Comparison of ENCODE assay signal across 21 mouse cellular contexts in genomic region chr14:51130315-51130940, GRCm38 (mm10). TPM values are rescaled to one million over a fixed set of nuclear protein-coding genes. Genes with fewer than 3 reads are reported as not detected.
A peak's percentile ranks its signal among the peaks of the same experiment; 100 is the strongest.
DNase-seq lines count a peak whose midpoint lies in the region; ATAC-seq and TF ChIP-seq lines count a peak whose summit lies in the region.
"Had no signal": no experiment of that assay in that cellular context is flagged by ENCODE, and none has a peak within 500 bp of the region (broad histone marks: within the 10 kb centered on the region; RNA-seq: fewer than 3 reads in every experiment).

No protein-coding gene starts in this region.

- no peak for TF ChIP-seq CTCF in lung, embryonic 14.5 days (IDR thresholded peaks at IDR 0.05; ENCODE audit: low read depth)
- TF ChIP-seq CTCF in small intestine, adult 2 months (IDR thresholded peaks at IDR 0.05; ENCODE audit: extremely low read depth, insufficient read length, insufficient replicate concordance, low read depth, low read length): no peak

- H3K4me1 ChIP-seq in lung, embryonic 14.5 days (ENCODE audit: insufficient read depth): no peaks in the 10 kb centered on the region
- H3K4me1 ChIP-seq in liver, embryonic 13.5 days (replicated peaks): peaks cover 77% of the 10 kb centered on the region
- H3K4me1 ChIP-seq in small intestine, adult 2 months (ENCODE audit: control insufficient read depth, insufficient read depth, insufficient read length, low read length): peaks cover 7% of the 10 kb centered on the region; the same call in 1 of the 2 replicates
- no peaks in the 10 kb centered on the region for H3K4me1 ChIP-seq in midbrain, embryonic 10.5 days
- H3K4me1 ChIP-seq: limb, embryonic 10.5 days; neural tube, embryonic 12.5 days had no signal

- no peak for DNase-seq in lung, embryonic 14.5 days
- no peak for DNase-seq in lung, postnatal 25 days (ENCODE audit: low spot score)
- DNase-seq in c-Kit-positive CD71-positive TER-119-positive erythroid progenitor cells, embryonic 14.5 days (ENCODE audit: low spot score): peak; percentile 84
- DNase-seq in liver, embryonic 13.5 days: peak; percentile 70
- no peak for DNase-seq in urinary bladder, adult 2 months (ENCODE audit: low spot score)
- DNase-seq in midbrain, embryonic 10.5 days (ENCODE audit: low spot score): no peak
- DNase-seq: cerebellum, adult 18-20 months; gastrocnemius, postnatal 36 days; heart, postnatal 36 days; kidney, postnatal 25 days; layer of hippocampus, postnatal 36 days; lung, postnatal 10 days; thymus, adult 2 months had no signal

- no peak for TF ChIP-seq POLR2A in small intestine, adult 2 months (IDR thresholded peaks at IDR 0.05; ENCODE audit: low read depth, low read length)

- H3K27ac ChIP-seq in lung, embryonic 14.5 days (ENCODE audit: low read depth): no peak overlapping the region; the same call in 1 of the 2 replicates
- H3K27ac ChIP-seq in liver, embryonic 13.5 days: peak overlapping the region; percentile 99
- H3K27ac ChIP-seq in small intestine, adult 2 months (ENCODE audit: insufficient read depth, low read depth, low read length): no peak overlapping the region
- no peak overlapping the region for H3K27ac ChIP-seq in midbrain, embryonic 10.5 days (replicated peaks)
- H3K27ac ChIP-seq: limb, embryonic 10.5 days; neural tube, embryonic 12.5 days had no signal

- no peak for ATAC-seq in lung, embryonic 14.5 days (ENCODE audit: insufficient read depth)
- ATAC-seq in liver, embryonic 13.5 days (ENCODE audit: low read depth): peak; percentile 83
- ATAC-seq in frontal cortex, adult (ENCODE audit: low TSS enrichment): no peak
- ATAC-seq: activated CD4-positive, CD25-positive, alpha-beta regulatory T cell, adult 4 months had no signal

- H3K4me3 ChIP-seq in lung, embryonic 14.5 days (ENCODE audit: low read depth, low read length): no peak overlapping the region
- peak overlapping the region; percentile 52 for H3K4me3 ChIP-seq in liver, embryonic 13.5 days (replicated peaks)
- H3K4me3 ChIP-seq in small intestine, adult 2 months (ENCODE audit: low read depth, low read length): peak overlapping the region; percentile 17; the same call in 1 of the 2 replicates
- H3K4me3 ChIP-seq in midbrain, embryonic 10.5 days: no peak overlapping the region
- H3K4me3 ChIP-seq: limb, embryonic 10.5 days; neural tube, embryonic 12.5 days had no signal

- 63% methylated on average over 9 of the region's 9 CpGs for WGBS in lung, embryonic 14.5 days
- 21% methylated on average over 9 of the region's 9 CpGs for WGBS in liver, embryonic 13.5 days (ENCODE audit: insufficient replicate concordance)
- 79% methylated on average over 9 of the region's 9 CpGs for WGBS in small intestine, adult 2 months
- 94% methylated on average over 9 of the region's 9 CpGs for WGBS in midbrain, embryonic 10.5 days

- no peaks in the 10 kb centered on the region for H3K9me3 ChIP-seq in lung, embryonic 14.5 days (ENCODE audit: low read depth, low read length)
- no peaks in the 10 kb centered on the region for H3K9me3 ChIP-seq in liver, embryonic 13.5 days (replicated peaks)
- H3K9me3 ChIP-seq in midbrain, embryonic 10.5 days (replicated peaks): no peaks in the 10 kb centered on the region
- H3K9me3 ChIP-seq: limb, embryonic 10.5 days; neural tube, embryonic 12.5 days had no signal

- H3K4me2 ChIP-seq in lung, embryonic 14.5 days: peak overlapping the region; percentile 7; the same call in 1 of the 2 replicates
- H3K4me2 ChIP-seq in liver, embryonic 13.5 days: peak overlapping the region; percentile 80
- H3K4me2 ChIP-seq: neural tube, embryonic 12.5 days had no signal

- no peaks in the 10 kb centered on the region for H3K27me3 ChIP-seq in lung, embryonic 14.5 days (ENCODE audit: insufficient read depth, low read length)
- H3K27me3 ChIP-seq in liver, embryonic 13.5 days: no peaks in the 10 kb centered on the region
- no peaks in the 10 kb centered on the region for H3K27me3 ChIP-seq in small intestine, adult 2 months (ENCODE audit: control insufficient read depth, insufficient read depth, low read length)
- no peaks in the 10 kb centered on the region for H3K27me3 ChIP-seq in midbrain, embryonic 10.5 days (ENCODE audit: low read depth, poor library complexity, severe bottlenecking)
- H3K27me3 ChIP-seq: neural tube, embryonic 12.5 days had no signal

- H3K9ac ChIP-seq in lung, embryonic 14.5 days: no peak overlapping the region
- peak overlapping the region; percentile 73 for H3K9ac ChIP-seq in liver, embryonic 13.5 days
- H3K9ac ChIP-seq: neural tube, embryonic 12.5 days had no signal

- H3K36me3 ChIP-seq in lung, embryonic 14.5 days (ENCODE audit: insufficient read depth): no peaks in the 10 kb centered on the region
- no peaks in the 10 kb centered on the region for H3K36me3 ChIP-seq in liver, embryonic 13.5 days
- H3K36me3 ChIP-seq in small intestine, adult 2 months (ENCODE audit: control insufficient read depth, insufficient read depth, low read length): no peaks in the 10 kb centered on the region
- no peaks in the 10 kb centered on the region for H3K36me3 ChIP-seq in midbrain, embryonic 10.5 days
- H3K36me3 ChIP-seq: limb, embryonic 10.5 days; neural tube, embryonic 12.5 days had no signal

RNA-seq across cellular contexts. Expression of gene Rnase6, which starts 6.7 kb away (rescaled TPM):
- polyA plus RNA-seq in lung, embryonic 14.5 days (2014; fragmentation: Nextera tagmentation; extraction: Ambion mirVana): 1.2 and 1.4 TPM in 2 replicates
- 2.6 and 2.7 TPM in 2 replicates for polyA plus RNA-seq in liver, embryonic 13.5 days (2015; fragmentation: Nextera tagmentation; extraction: Ambion mirVana)
- polyA plus RNA-seq in small intestine, adult 2 months (2012; rRNA removed): 9.7 and 15.0 TPM in 2 replicates
- 7.1 and 8.3 TPM in 2 replicates for polyA plus RNA-seq in urinary bladder, adult 2 months (2012; rRNA removed)
- 0.10 and 0.22 TPM in 2 replicates for polyA plus RNA-seq in midbrain, embryonic 10.5 days (2016; fragmentation: Nextera tagmentation; extraction: Ambion mirVana)
- polyA plus RNA-seq: limb, embryonic 10.5 days had no signal

RNA-seq across cellular contexts. Expression of gene Rnase1, which starts 16.2 kb away (rescaled TPM):
- 0.50 TPM in 1 of 2 replicates, not detected in the other for polyA plus RNA-seq in lung, embryonic 14.5 days (2014; fragmentation: Nextera tagmentation; extraction: Ambion mirVana)
- 0.12 TPM in 1 of 2 replicates, not detected in the other for polyA plus RNA-seq in liver, embryonic 13.5 days (2015; fragmentation: Nextera tagmentation; extraction: Ambion mirVana)
- polyA plus RNA-seq in small intestine, adult 2 months (2012; rRNA removed): 47.1 and 6,983 TPM in 2 replicates
- 0.30 and 0.40 TPM in 2 replicates for polyA plus RNA-seq in urinary bladder, adult 2 months (2012; rRNA removed)
- 0.22 TPM in 1 of 2 replicates, not detected in the other for polyA plus RNA-seq in midbrain, embryonic 10.5 days (2016; fragmentation: Nextera tagmentation; extraction: Ambion mirVana)
- polyA plus RNA-seq: activated CD4-positive, CD25-positive, alpha-beta regulatory T cell, adult 4 months had no signal

RNA-seq across cellular contexts. Expression of gene Eddm3b, which starts 16.2 kb away (rescaled TPM):
- not detected in 2 replicates for polyA plus RNA-seq in lung, embryonic 14.5 days (2014; fragmentation: Nextera tagmentation; extraction: Ambion mirVana)
- not detected in 2 replicates for polyA plus RNA-seq in liver, embryonic 13.5 days (2015; fragmentation: Nextera tagmentation; extraction: Ambion mirVana)
- polyA plus RNA-seq in small intestine, adult 2 months (2012; rRNA removed): not detected in 2 replicates
- 0.04 and 0.06 TPM in 2 replicates for polyA plus RNA-seq in urinary bladder, adult 2 months (2012; rRNA removed)
- 0.16 TPM in 1 of 2 replicates, not detected in the other for polyA plus RNA-seq in midbrain, embryonic 10.5 days (2016; fragmentation: Nextera tagmentation; extraction: Ambion mirVana)
- polyA plus RNA-seq: activated CD4-positive, CD25-positive, alpha-beta regulatory T cell, adult 4 months; frontal cortex, adult 2 months; limb, embryonic 10.5 days; neural tube, embryonic 12.5 days; thymus, adult 2 months had no signal

RNA-seq across cellular contexts. Expression of gene Rnase2b, which starts 31.6 kb away (rescaled TPM):
- polyA plus RNA-seq in lung, embryonic 14.5 days (2014; fragmentation: Nextera tagmentation; extraction: Ambion mirVana): not detected in 2 replicates
- polyA plus RNA-seq in liver, embryonic 13.5 days (2015; fragmentation: Nextera tagmentation; extraction: Ambion mirVana): not detected in 2 replicates
- polyA plus RNA-seq in small intestine, adult 2 months (2012; rRNA removed): not detected in 2 replicates
- polyA plus RNA-seq in urinary bladder, adult 2 months (2012; rRNA removed): not detected in 2 replicates
- polyA plus RNA-seq in midbrain, embryonic 10.5 days (2016; fragmentation: Nextera tagmentation; extraction: Ambion mirVana): not detected in 2 replicates
- polyA plus RNA-seq: activated CD4-positive, CD25-positive, alpha-beta regulatory T cell, adult 4 months; frontal cortex, adult 2 months; intestine, embryonic 14.5 days; limb, embryonic 10.5 days; midbrain, postnatal 0 days; neural tube, embryonic 12.5 days; thymus, adult 2 months had no signal

RNA-seq across cellular contexts. Expression of gene Ang, which starts 39.5 kb away (rescaled TPM):
- polyA plus RNA-seq in lung, embryonic 14.5 days (2014; fragmentation: Nextera tagmentation; extraction: Ambion mirVana): 5.2 and 5.6 TPM in 2 replicates
- polyA plus RNA-seq in liver, embryonic 13.5 days (2015; fragmentation: Nextera tagmentation; extraction: Ambion mirVana): 3.7 and 4.6 TPM in 2 replicates
- 21.1 and 27.1 TPM in 2 replicates for polyA plus RNA-seq in small intestine, adult 2 months (2012; rRNA removed)
- polyA plus RNA-seq in urinary bladder, adult 2 months (2012; rRNA removed): 60.1 and 64.0 TPM in 2 replicates
- 1.7 and 2.2 TPM in 2 replicates for polyA plus RNA-seq in midbrain, embryonic 10.5 days (2016; fragmentation: Nextera tagmentation; extraction: Ambion mirVana)

Comparison
In these comparisons a context has a peak if more than half of its experiments do, and no peak if none do; other contexts are left out.
1. DNase-seq: peak in c-Kit-positive CD71-positive TER-119-positive erythroid progenitor cells, embryonic 14.5 days (single experiment) and liver, embryonic 13.5 days (single experiment); none in lung, embryonic 14.5 days (single experiment), lung, postnatal 25 days (single experiment), urinary bladder, adult 2 months (single experiment) and midbrain, embryonic 10.5 days (single experiment).
2. H3K4me3 ChIP-seq: peak in liver, embryonic 13.5 days (single experiment) and small intestine, adult 2 months (single experiment); none in lung, embryonic 14.5 days (single experiment) and midbrain, embryonic 10.5 days (single experiment).
3. RNA of gene Rnase1, which starts 16.2 kb away (polyA plus RNA-seq): 47.1 to 6,983 TPM in small intestine, adult 2 months; 0.50 TPM in lung, embryonic 14.5 days, 0.30 to 0.40 TPM in urinary bladder, adult 2 months, 0.12 TPM in liver, embryonic 13.5 days and 0.22 TPM in midbrain, embryonic 10.5 days; every median in the first group is over 10 times any median in the second.